Mouse (Mus musculus): ENCODE measurements around the gene Litaf. TPM values are rescaled to one million over a fixed set of nuclear protein-coding genes. Genes with fewer than 3 reads are reported as not detected.

Gene Litaf
- polyA plus RNA-seq, 1 experiment from 2014 or later: 79.2 TPM

DNA sequence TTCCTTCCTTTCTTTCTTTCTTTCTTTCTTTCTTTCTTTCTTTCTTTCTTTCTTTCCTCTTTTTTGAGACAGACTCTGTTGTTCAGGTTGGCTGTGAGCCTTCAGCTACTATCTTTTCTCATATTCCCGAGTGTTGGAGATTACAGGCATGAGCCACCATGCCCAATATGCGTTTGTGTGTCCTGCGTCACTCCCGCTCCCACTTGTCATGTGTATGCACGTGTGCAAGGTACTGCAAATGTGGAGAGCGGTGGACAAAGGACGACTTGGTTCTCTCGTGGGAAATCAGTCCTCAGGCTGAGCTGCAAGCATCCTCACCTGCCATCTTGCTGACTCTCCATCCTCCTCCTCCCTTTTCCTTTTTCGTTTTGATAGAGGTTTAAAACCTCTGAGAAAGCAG, 30.7 kb downstream of the Litaf start:
- Histone ChIP-seq H3K4me3 (ENCODE audit: low read depth, low read length) (no peak overlapping the region), H3K4me2 (ENCODE audit: low read depth, low read length) (no peak overlapping the region), H3K36me3 (replicated peaks; ENCODE audit: insufficient read depth, low read length) (no peaks in the 10 kb centered on the region), H3K27me3 (ENCODE audit: insufficient read depth, low read length) (peaks cover 4% of the 10 kb centered on the region; the same call in 1 of the 2 replicates), H3K9me3 (ENCODE audit: low read length) (no peaks in the 10 kb centered on the region), H3K9ac (replicated peaks) (no peak overlapping the region), H3K4me1 (ENCODE audit: insufficient read depth) (0 out of 2 replicates have a peak, but pooled peaks cover 2% of the 10 kb centered on the region), H3K27ac (ENCODE audit: low read depth) (no peak overlapping the region)
- ATAC-seq (no peak), DNase-seq (no peak)
- TF ChIP-seq EP300 (IDR thresholded peaks at IDR 0.05; ENCODE audit: low read depth) (no peak), CTCF (IDR thresholded peaks at IDR 0.05; ENCODE audit: low read depth) (no peak)
- WGBS (ENCODE audit: insufficient replicate concordance): 71% methylated on average over 9 of the region's 9 CpGs

DNA sequence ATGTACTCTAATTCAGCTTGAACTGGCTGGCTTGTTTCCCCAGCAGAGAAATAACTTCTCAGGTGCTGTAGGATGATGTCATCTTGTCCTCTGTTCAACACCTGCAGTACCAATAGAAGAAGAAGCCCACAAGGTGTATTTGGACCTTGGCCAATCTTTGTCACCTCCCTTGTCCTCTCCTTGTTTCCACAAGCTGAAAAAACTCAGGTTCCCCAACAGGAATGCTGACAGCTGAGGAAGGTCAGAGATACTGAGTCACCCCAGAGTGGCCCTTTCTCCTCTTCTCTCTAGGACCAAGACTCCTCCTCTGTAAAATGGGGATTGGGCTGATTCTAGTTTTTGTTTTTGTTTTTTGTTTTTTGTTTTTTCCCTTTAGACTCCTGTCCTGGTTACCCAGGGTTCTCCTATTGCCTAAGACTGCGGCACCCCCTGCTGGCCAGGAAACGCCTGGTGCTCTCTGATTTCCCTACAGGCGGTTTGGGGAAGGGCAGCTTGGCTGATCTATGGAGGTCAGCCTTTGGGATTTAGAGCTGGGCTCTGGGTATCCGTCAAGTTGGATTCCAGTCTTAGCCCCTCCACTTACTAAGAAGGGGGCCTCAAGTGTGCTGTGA, 31.7 kb downstream of the Litaf start:
- H3K4me2 ChIP-seq (ENCODE audit: low read depth, low read length): no peak overlapping the region
- no peak for TF ChIP-seq EP300 (IDR thresholded peaks at IDR 0.05; ENCODE audit: low read depth)
- peak; percentile 99 for TF ChIP-seq CTCF (IDR thresholded peaks at IDR 0.05; ENCODE audit: low read depth)
- H3K27me3 ChIP-seq (ENCODE audit: insufficient read depth, low read length): peaks cover 4% of the 10 kb centered on the region; the same call in 1 of the 2 replicates
- no peak overlapping the region for H3K27ac ChIP-seq (ENCODE audit: low read depth)
- peak; percentile 87 for DNase-seq
- no peak overlapping the region for H3K4me3 ChIP-seq (ENCODE audit: low read depth, low read length)
- 4% methylated on average over 4 of the region's 4 CpGs for WGBS (ENCODE audit: insufficient replicate concordance)
- ATAC-seq: peak; percentile 82
- no peaks in the 10 kb centered on the region for H3K36me3 ChIP-seq (replicated peaks; ENCODE audit: insufficient read depth, low read length)
- H3K4me1 ChIP-seq (ENCODE audit: insufficient read depth): 0 out of 2 replicates have a peak, but pooled peaks cover 2% of the 10 kb centered on the region
- no peak overlapping the region for H3K9ac ChIP-seq (replicated peaks)
- no peaks in the 10 kb centered on the region for H3K9me3 ChIP-seq (ENCODE audit: low read length)

DNA sequence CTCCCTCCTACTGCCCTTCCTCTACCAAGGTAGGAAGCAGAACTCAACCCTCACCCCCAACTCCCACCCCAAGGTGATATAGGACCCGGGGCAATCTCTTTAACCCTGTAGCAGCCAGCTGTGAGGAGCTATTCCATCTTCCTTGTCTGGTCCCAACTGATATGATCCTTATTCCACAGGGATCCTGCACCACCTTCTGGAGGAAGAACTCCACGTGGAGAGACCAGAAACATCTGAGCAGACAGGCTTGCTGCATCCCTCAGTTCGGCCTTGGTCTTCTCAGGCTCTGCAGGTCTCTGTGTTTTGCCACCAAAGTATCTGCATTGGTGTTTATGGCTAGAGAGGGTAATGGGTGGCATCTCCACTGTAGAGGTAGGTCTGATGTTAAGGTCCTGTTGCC, 34.6 kb downstream of the Litaf start:
- Histone ChIP-seq H3K9me3 (ENCODE audit: low read length) (no peaks in the 10 kb centered on the region), H3K4me2 (ENCODE audit: low read depth, low read length) (no peak overlapping the region), H3K4me3 (ENCODE audit: low read depth, low read length) (no peak overlapping the region), H3K36me3 (replicated peaks; ENCODE audit: insufficient read depth, low read length) (no peaks in the 10 kb centered on the region), H3K9ac (replicated peaks) (no peak overlapping the region), H3K27ac (ENCODE audit: low read depth) (no peak overlapping the region), H3K27me3 (ENCODE audit: insufficient read depth, low read length) (peaks cover 4% of the 10 kb centered on the region; the same call in 1 of the 2 replicates), H3K4me1 (ENCODE audit: insufficient read depth) (0 out of 2 replicates have a peak, but pooled peaks cover 2% of the 10 kb centered on the region)
- ATAC-seq (no peak), DNase-seq (no peak)
- TF ChIP-seq CTCF (IDR thresholded peaks at IDR 0.05; ENCODE audit: low read depth): peak; percentile 58
- no peak for TF ChIP-seq EP300 (IDR thresholded peaks at IDR 0.05; ENCODE audit: low read depth)
- 41% methylated on average over 3 of the region's 3 CpGs for WGBS (ENCODE audit: insufficient replicate concordance)

DNA sequence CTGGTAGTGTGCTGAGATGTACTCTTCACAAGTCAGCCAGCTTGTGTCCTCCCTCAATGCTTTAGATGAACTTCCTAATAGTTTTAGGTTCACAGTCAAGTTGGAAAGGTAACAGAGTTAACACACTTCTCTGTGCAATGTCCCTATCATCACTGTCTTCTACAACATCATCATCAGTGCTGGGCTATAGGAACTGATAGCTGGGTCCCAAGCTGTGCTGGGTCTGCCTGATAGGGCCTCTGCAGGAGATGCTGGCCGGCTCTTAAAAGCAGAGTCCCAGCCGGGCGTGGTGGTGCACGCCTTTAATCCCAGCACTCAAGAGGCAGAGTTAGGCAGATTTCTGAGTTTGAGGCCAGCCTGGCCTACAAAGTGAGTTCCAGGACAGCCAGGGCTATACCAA, 35.1 kb downstream of the Litaf start:
- no peaks in the 10 kb centered on the region for H3K36me3 ChIP-seq (replicated peaks; ENCODE audit: insufficient read depth, low read length)
- H3K4me2 ChIP-seq (ENCODE audit: low read depth, low read length): no peak overlapping the region
- H3K9ac ChIP-seq (replicated peaks): no peak overlapping the region
- DNase-seq (no peak), ATAC-seq (no peak)
- H3K4me3 ChIP-seq (ENCODE audit: low read depth, low read length): no peak overlapping the region
- WGBS (ENCODE audit: insufficient replicate concordance): 65% methylated on average over 4 of the region's 4 CpGs
- H3K27ac ChIP-seq (ENCODE audit: low read depth): no peak overlapping the region
- peaks cover 2% of the 10 kb centered on the region; the same call in 1 of the 2 replicates for H3K27me3 ChIP-seq (ENCODE audit: insufficient read depth, low read length)
- no peaks in the 10 kb centered on the region for H3K9me3 ChIP-seq (ENCODE audit: low read length)
- no peak for TF ChIP-seq CTCF (IDR thresholded peaks at IDR 0.05; ENCODE audit: low read depth)
- TF ChIP-seq EP300 (IDR thresholded peaks at IDR 0.05; ENCODE audit: low read depth): no peak
- H3K4me1 ChIP-seq (ENCODE audit: insufficient read depth): 0 out of 2 replicates have a peak, but pooled peaks cover under 1% of the 10 kb centered on the region

DNA sequence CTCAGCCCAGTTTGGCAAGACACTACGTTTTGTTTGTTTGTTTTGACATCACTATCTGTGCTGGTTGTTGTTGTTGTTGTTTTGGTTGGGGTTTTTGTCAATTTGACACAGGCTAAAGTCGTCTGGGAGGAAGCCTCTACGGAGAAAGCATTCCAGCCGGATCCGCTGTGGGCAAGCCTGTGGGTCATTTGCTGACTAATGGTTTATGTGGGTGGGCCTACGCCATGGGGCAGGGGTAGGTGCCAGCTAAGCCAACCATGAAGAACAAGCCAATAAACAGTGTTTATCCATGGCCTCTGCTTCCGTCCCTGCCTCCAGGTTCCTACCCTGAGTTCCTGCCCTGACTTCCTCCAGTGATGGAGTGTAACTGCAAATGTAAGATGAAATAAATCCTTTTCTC, 37.8 kb downstream of the Litaf start:
- Histone ChIP-seq H3K9ac (replicated peaks) (no peak overlapping the region), H3K9me3 (ENCODE audit: low read length) (no peaks in the 10 kb centered on the region), H3K4me2 (ENCODE audit: low read depth, low read length) (no peak overlapping the region), H3K4me1 (ENCODE audit: insufficient read depth) (no peaks in the 10 kb centered on the region), H3K27me3 (ENCODE audit: insufficient read depth, low read length) (no peaks in the 10 kb centered on the region), H3K36me3 (replicated peaks; ENCODE audit: insufficient read depth, low read length) (no peaks in the 10 kb centered on the region), H3K4me3 (ENCODE audit: low read depth, low read length) (no peak overlapping the region), H3K27ac (ENCODE audit: low read depth) (no peak overlapping the region)
- TF ChIP-seq CTCF (IDR thresholded peaks at IDR 0.05; ENCODE audit: low read depth) (no peak), EP300 (IDR thresholded peaks at IDR 0.05; ENCODE audit: low read depth) (no peak)
- DNase-seq: no peak
- WGBS (ENCODE audit: insufficient replicate concordance): 71% methylated on average over 7 of the region's 7 CpGs
- no peak for ATAC-seq

DNA sequence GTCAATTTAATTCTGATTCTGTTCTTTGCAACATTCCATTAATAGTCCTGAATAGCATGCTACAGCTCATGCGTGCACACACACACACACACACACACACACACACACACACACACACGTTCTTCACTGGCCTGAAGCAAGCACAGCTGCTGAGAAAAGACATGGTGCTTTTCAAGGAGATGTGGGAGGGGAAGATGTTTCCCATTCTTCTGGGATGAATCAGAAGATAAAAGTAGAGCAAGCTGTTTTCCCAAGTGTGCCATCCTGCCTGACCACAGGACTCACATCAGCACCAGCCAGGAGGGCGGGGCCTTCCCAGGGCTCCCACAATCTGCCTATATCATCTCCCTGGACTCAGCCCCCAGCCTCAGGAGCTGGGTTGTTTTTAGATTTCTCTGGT, 41.1 kb downstream of the Litaf start:
- no peak for DNase-seq
- ATAC-seq: no peak

More for the DNA sequence above, 41.1 kb downstream of the Litaf start:
- Histone ChIP-seq H3K27ac (ENCODE audit: low read depth) (no peak overlapping the region), H3K4me2 (ENCODE audit: low read depth, low read length) (no peak overlapping the region), H3K4me3 (ENCODE audit: low read depth, low read length) (no peak overlapping the region), H3K9ac (replicated peaks) (no peak overlapping the region), H3K9me3 (ENCODE audit: low read length) (no peaks in the 10 kb centered on the region), H3K4me1 (ENCODE audit: insufficient read depth) (no peaks in the 10 kb centered on the region), H3K27me3 (ENCODE audit: insufficient read depth, low read length) (no peaks in the 10 kb centered on the region), H3K36me3 (replicated peaks; ENCODE audit: insufficient read depth, low read length) (no peaks in the 10 kb centered on the region)
- TF ChIP-seq EP300 (IDR thresholded peaks at IDR 0.05; ENCODE audit: low read depth): no peak
- no peak for TF ChIP-seq CTCF (IDR thresholded peaks at IDR 0.05; ENCODE audit: low read depth)
- 77% methylated on average over 3 of the region's 3 CpGs for WGBS (ENCODE audit: insufficient replicate concordance)
